Mouse (Mus musculus): ENCODE results near the gene Slc9a3. TPM values are rescaled to one million over a fixed set of nuclear protein-coding genes. Genes with fewer than 3 reads are reported as not detected.

Slc9a3 gene
- polyA plus RNA-seq (2015; fragmentation: Nextera tagmentation; extraction: Ambion mirVana): not detected in 2 replicates

GRCm38 (mm10) chr13:74121141-74121602 is at the start of gene Slc9a3:
Gene Slc9a3, plus strand, starts transcription at chr13:74121457.
- H3K27ac ChIP-seq: no peak within 1 kb of the TSS
- peak within 1 kb of the TSS; percentile 78 for H3K4me2 ChIP-seq
- ATAC-seq (ENCODE audit: insufficient number of reproducible peaks, insufficient read depth, low FRiP score, low TSS enrichment, low read depth): no peak
- peaks cover 9% of the 10 kb centered on the region for H3K4me1 ChIP-seq
- peak within 1 kb of the TSS; percentile 46 for H3K4me3 ChIP-seq
- WGBS: under 1% methylated on average over 35 of the region's 35 CpGs
- H3K9ac ChIP-seq: peak within 1 kb of the TSS; percentile 60
- no peaks in the 10 kb centered on the region for H3K9me3 ChIP-seq
- no peaks in the 10 kb centered on the region for H3K36me3 ChIP-seq
- peaks cover 79% of the 10 kb centered on the region for H3K27me3 ChIP-seq

- Histone ChIP-seq H3K4me3 (no peak overlapping the region), H3K27ac (no peak overlapping the region), H3K4me1 (no peaks in the 10 kb centered on the region), H3K9ac (no peak overlapping the region), H3K36me3 (no peaks in the 10 kb centered on the region), H3K27me3 (peaks cover under 1% of the 10 kb centered on the region; the same call in 1 of the 2 replicates), H3K9me3 (no peaks in the 10 kb centered on the region), H3K4me2 (no peak overlapping the region)
- WGBS: 77% methylated on average over 3 of the region's 3 CpGs
- no peak for ATAC-seq (ENCODE audit: insufficient number of reproducible peaks, insufficient read depth, low FRiP score, low TSS enrichment, low read depth)
These were observed 49.5 kb upstream of the Slc9a3 start for GRCm38 (mm10) chr13:74071714-74072113.

- Histone ChIP-seq H3K27ac (no peak overlapping the region), H3K27me3 (no peaks in the 10 kb centered on the region; the same call in none of the 2 replicates), H3K4me3 (no peak overlapping the region), H3K4me2 (no peak overlapping the region), H3K36me3 (no peaks in the 10 kb centered on the region), H3K4me1 (no peaks in the 10 kb centered on the region), H3K9ac (no peak overlapping the region), H3K9me3 (no peaks in the 10 kb centered on the region)
- WGBS: 88% methylated on average over 7 of the region's 7 CpGs
- ATAC-seq (ENCODE audit: insufficient number of reproducible peaks, insufficient read depth, low FRiP score, low TSS enrichment, low read depth): no peak
These were observed 47.9 kb upstream of the Slc9a3 start for GRCm38 (mm10) chr13:74073369-74073768.

GRCm38 (mm10) chr13:74090265-74090664 is 31.0 kb upstream of the Slc9a3 start:
- Histone ChIP-seq H3K27me3 (no peaks in the 10 kb centered on the region), H3K9me3 (no peaks in the 10 kb centered on the region), H3K36me3 (no peaks in the 10 kb centered on the region), H3K9ac (no peak overlapping the region), H3K4me3 (no peak overlapping the region), H3K4me1 (no peaks in the 10 kb centered on the region), H3K4me2 (no peak overlapping the region), H3K27ac (no peak overlapping the region)
- ATAC-seq (ENCODE audit: insufficient number of reproducible peaks, insufficient read depth, low FRiP score, low TSS enrichment, low read depth): no peak
- 67% methylated on average over 3 of the region's 3 CpGs for WGBS

GRCm38 (mm10) chr13:74095936-74096335 is 25.3 kb upstream of the Slc9a3 start:
- Histone ChIP-seq H3K4me1 (no peaks in the 10 kb centered on the region), H3K4me2 (no peak overlapping the region), H3K36me3 (no peaks in the 10 kb centered on the region), H3K9ac (no peak overlapping the region), H3K27me3 (no peaks in the 10 kb centered on the region), H3K4me3 (no peak overlapping the region), H3K9me3 (no peaks in the 10 kb centered on the region), H3K27ac (no peak overlapping the region)
- ATAC-seq (ENCODE audit: insufficient number of reproducible peaks, insufficient read depth, low FRiP score, low TSS enrichment, low read depth): no peak
- WGBS: 56% methylated on average over 2 of the region's 2 CpGs

GRCm38 (mm10) chr13:74096715-74097363 is 24.4 kb upstream of the Slc9a3 start:
- H3K36me3 ChIP-seq: no peaks in the 10 kb centered on the region
- H3K27me3 ChIP-seq: no peaks in the 10 kb centered on the region
- H3K9me3 ChIP-seq: no peaks in the 10 kb centered on the region
- H3K4me3 ChIP-seq: no peak overlapping the region
- no peak overlapping the region for H3K4me2 ChIP-seq
- no peaks in the 10 kb centered on the region for H3K4me1 ChIP-seq
- WGBS: 39% methylated on average over 2 of the region's 2 CpGs
- peak; percentile 59; the same call in 1 of the 2 replicates for ATAC-seq (ENCODE audit: insufficient number of reproducible peaks, insufficient read depth, low FRiP score, low TSS enrichment, low read depth)
- H3K9ac ChIP-seq: no peak overlapping the region
- no peak overlapping the region for H3K27ac ChIP-seq

- Histone ChIP-seq H3K36me3 (no peaks in the 10 kb centered on the region), H3K4me1 (no peaks in the 10 kb centered on the region), H3K9me3 (no peaks in the 10 kb centered on the region), H3K9ac (no peak overlapping the region), H3K27me3 (no peaks in the 10 kb centered on the region), H3K4me3 (no peak overlapping the region), H3K4me2 (no peak overlapping the region), H3K27ac (no peak overlapping the region)
- WGBS: 80% methylated on average over 6 of the region's 6 CpGs
- ATAC-seq (ENCODE audit: insufficient number of reproducible peaks, insufficient read depth, low FRiP score, low TSS enrichment, low read depth): no peak
These were observed 22.3 kb upstream of the Slc9a3 start for GRCm38 (mm10) chr13:74098913-74099312.

GRCm38 (mm10) chr13:74102108-74102830 is 19.0 kb upstream of the Slc9a3 start:
- H3K27me3 ChIP-seq: no peaks in the 10 kb centered on the region
- H3K36me3 ChIP-seq: no peaks in the 10 kb centered on the region
- whole genome bisulfite sequencing: 81% methylated on average over 8 of the region's 8 CpGs
- H3K4me1 ChIP-seq: no peaks in the 10 kb centered on the region
- no peak overlapping the region for H3K4me2 ChIP-seq
- no peak overlapping the region for H3K4me3 ChIP-seq
- no peak overlapping the region for H3K9ac ChIP-seq
- H3K9me3 ChIP-seq: no peaks in the 10 kb centered on the region
- no peak overlapping the region for H3K27ac ChIP-seq
- no peak for ATAC-seq (ENCODE audit: insufficient number of reproducible peaks, insufficient read depth, low FRiP score, low TSS enrichment, low read depth)

GRCm38 (mm10) chr13:74102831-74103582 is 18.2 kb upstream of the Slc9a3 start:
- Histone ChIP-seq H3K27me3 (no peaks in the 10 kb centered on the region), H3K4me3 (no peak overlapping the region), H3K9ac (no peak overlapping the region), H3K4me2 (no peak overlapping the region), H3K9me3 (no peaks in the 10 kb centered on the region), H3K36me3 (no peaks in the 10 kb centered on the region), H3K27ac (no peak overlapping the region), H3K4me1 (no peaks in the 10 kb centered on the region)
- no peak for ATAC-seq (ENCODE audit: insufficient number of reproducible peaks, insufficient read depth, low FRiP score, low TSS enrichment, low read depth)
- WGBS: 83% methylated on average over 4 of the region's 4 CpGs

GRCm38 (mm10) chr13:74104417-74104816 is 16.8 kb upstream of the Slc9a3 start:
- Histone ChIP-seq H3K4me1 (no peaks in the 10 kb centered on the region), H3K9me3 (no peaks in the 10 kb centered on the region), H3K9ac (no peak overlapping the region), H3K4me3 (no peak overlapping the region), H3K36me3 (no peaks in the 10 kb centered on the region), H3K4me2 (no peak overlapping the region), H3K27me3 (no peaks in the 10 kb centered on the region), H3K27ac (no peak overlapping the region)
- no peak for ATAC-seq (ENCODE audit: insufficient number of reproducible peaks, insufficient read depth, low FRiP score, low TSS enrichment, low read depth)
- 76% methylated on average over 7 of the region's 7 CpGs for WGBS

GRCm38 (mm10) chr13:74107410-74107809 is 13.8 kb upstream of the Slc9a3 start:
- Histone ChIP-seq H3K4me1 (no peaks in the 10 kb centered on the region), H3K4me3 (no peak overlapping the region), H3K36me3 (no peaks in the 10 kb centered on the region), H3K9me3 (0 out of 2 replicates have a peak, but pooled peaks cover 4% of the 10 kb centered on the region), H3K4me2 (no peak overlapping the region), H3K27ac (no peak overlapping the region), H3K9ac (no peak overlapping the region), H3K27me3 (no peaks in the 10 kb centered on the region)
- WGBS: 86% methylated on average over 2 of the region's 2 CpGs
- ATAC-seq (ENCODE audit: insufficient number of reproducible peaks, insufficient read depth, low FRiP score, low TSS enrichment, low read depth): no peak
